Mouse (Mus musculus) kidney, embryonic 15.5 days (tissue): ENCODE results near the gene Tmem184a. TPM values are rescaled to one million over a fixed set of nuclear protein-coding genes. Genes with fewer than 3 reads are reported as not detected.

ENCODE experiments used
- microRNA-seq: library from miRNA; unstranded; fragments of <30 nt; microRNA quantifications from one replicate; pipeline ENCODE4, GENCODE M21; 2016
- polyA plus RNA-seq: library from polyadenylated mRNA; unstranded; fragments of >200 nt; fragmentation: Nextera tagmentation; extraction: Ambion mirVana; gene quantifications from 2 replicates; pipeline ENCODE4 v1.2.1, GENCODE M21; 2015

Tmem184a gene
- polyA plus RNA-seq, 1 experiment from 2014 or later: 5.8 TPM

Small RNA genes within 50 kb of the gene (microRNA-seq; reads per million reads assigned to microRNA genes)
- gene Mir7037: not detected

Other genes with a start within 250 kb of the Tmem184a start
- 4.6 and 5.9 TPM in 2 replicates for gene Micall2, start 83.6 kb downstream of the Tmem184a start, polyA plus RNA-seq
- 26.1 and 27.7 TPM in 2 replicates for gene Ints1, start 44.2 kb downstream of the Tmem184a start, polyA plus RNA-seq
- 10.6 and 11.1 TPM in 2 replicates for gene Mafk, start 28.4 kb downstream of the Tmem184a start, polyA plus RNA-seq
- not detected in 2 replicates for gene Gm26938, start 6.5 kb upstream of the Tmem184a start, polyA plus RNA-seq
- gene Psmg3, start 7.0 kb upstream of the Tmem184a start, polyA plus RNA-seq: 74.0 and 77.8 TPM in 2 replicates
- 0.26 and 0.41 TPM in 2 replicates for gene Elfn1, start 88.0 kb upstream of the Tmem184a start, polyA plus RNA-seq